Mouse (Mus musculus) kidney, postnatal 25 days (tissue): ENCODE results near the gene Spib.

Experiments used
- DNase-seq, 2 experiments: peaks; one replicate each; pipeline ENCODE4 v3.0.0; 2021; ENCODE audit warnings: mixed read lengths in 2 of 2

Gene Spib

GRCm38 (mm10) chr7:44485572-44486195 lies 46.2 kb downstream of the Spib start:
- DNase-seq = no peak

- DNase-seq = peak; percentile 74 to 84
These were observed 46.9 kb downstream of the Spib start for GRCm38 (mm10) chr7:44484841-44485571.

- no peak for DNase-seq
These were observed 47.8 kb downstream of the Spib start for GRCm38 (mm10) chr7:44484109-44484508.

GRCm38 (mm10) chr7:44482836-44483435 lies 48.9 kb downstream of the Spib start:
- DNase-seq = no peak
